Mouse (Mus musculus) left cerebral cortex, adult 8-10 months (tissue): ENCODE data around the gene Mrpl43. TPM values are rescaled to one million over a fixed set of nuclear protein-coding genes. Genes with fewer than 3 reads are reported as not detected.
A peak's percentile ranks its signal among the peaks of the same experiment; 100 is the strongest.
"Not testable (repeated sequence)": the region's sequence is repeated elsewhere in the genome, so short reads cannot be mapped to it uniquely, and the experiment has no call there.

Experiments
- DNase-seq, 2 experiments: peaks; one replicate each; pipeline ENCODE4 v3.0.0; 2022; ENCODE audit warnings: low spot score in 2 of 2
- total RNA-seq, 4 experiments: library from RNA; stranded (reverse); gene quantifications; 2 replicates each; pipeline ENCODE4 v1.2.4; 2022

The Mrpl43 gene
- total RNA-seq = 10 to 100 TPM; 37.3 to 43.8 (median 39.8) TPM

- DNase-seq = peak; percentile 97
Measured at GRCm38 (mm10) chr19:45005957-45006712, at the start of gene Mrpl43. TSS of gene Mrpl43 (minus strand) at chr19:45006442.

- peak in 1 of 2 experiments; percentile 61 for DNase-seq
Measured at GRCm38 (mm10) chr19:45054892-45055690, 48.8 kb upstream of the Mrpl43 start.

GRCm38 (mm10) chr19:45053451-45053850 is 47.2 kb upstream of the Mrpl43 start:
- no peak for DNase-seq

GRCm38 (mm10) chr19:45049523-45049922 is 43.3 kb upstream of the Mrpl43 start:
- DNase-seq = no peak

GRCm38 (mm10) chr19:45048644-45049365 is 42.6 kb upstream of the Mrpl43 start:
- DNase-seq = no peak

- peak; percentile 69 to 94 for DNase-seq
Measured at GRCm38 (mm10) chr19:45047935-45048643, 41.8 kb upstream of the Mrpl43 start.

GRCm38 (mm10) chr19:45047417-45047934 is 41.2 kb upstream of the Mrpl43 start, which contains the start of gene Sfxn3:
TSS of gene Sfxn3 (plus strand) at chr19:45047503.
- peak; percentile 87 to 93 for DNase-seq

- peak; percentile 84 to 94 for DNase-seq
Measured at GRCm38 (mm10) chr19:45046523-45047321, 40.5 kb upstream of the Mrpl43 start.

- no peak for DNase-seq
Measured at GRCm38 (mm10) chr19:45045651-45046050, 39.4 kb upstream of the Mrpl43 start, which contains the start of gene Pdzd7. TSS of gene Pdzd7 (minus strand) at chr19:45045717.

- no peak for DNase-seq
Measured at GRCm38 (mm10) chr19:45045236-45045635, 39.0 kb upstream of the Mrpl43 start.

- no peak for DNase-seq
Measured at GRCm38 (mm10) chr19:45044389-45044927, 38.2 kb upstream of the Mrpl43 start.

GRCm38 (mm10) chr19:45040214-45040613 is 34.0 kb upstream of the Mrpl43 start:
- no peak for DNase-seq

GRCm38 (mm10) chr19:45038198-45038597 is 32.0 kb upstream of the Mrpl43 start:
- DNase-seq = not testable (repeated sequence)

- no peak for DNase-seq
Measured at GRCm38 (mm10) chr19:45036867-45037266, 30.6 kb upstream of the Mrpl43 start.

- no peak for DNase-seq
Measured at GRCm38 (mm10) chr19:45032570-45033332, 26.5 kb upstream of the Mrpl43 start.

- no peak for DNase-seq
Measured at GRCm38 (mm10) chr19:45031780-45032179, 25.5 kb upstream of the Mrpl43 start.

GRCm38 (mm10) chr19:45030746-45031693 is 24.8 kb upstream of the Mrpl43 start:
- DNase-seq = peak in 1 of 2 experiments; percentile 79

- DNase-seq = no peak
Measured at GRCm38 (mm10) chr19:45030111-45030510, 23.9 kb upstream of the Mrpl43 start.
